Mouse (Mus musculus): ENCODE measurements around the gene Hmg20a. TPM values are rescaled to one million over a fixed set of nuclear protein-coding genes. Genes with fewer than 3 reads are reported as not detected.

Hmg20a gene
- polyA plus RNA-seq, 1 experiment from 2014 or later, result 95.7 TPM

DNA sequence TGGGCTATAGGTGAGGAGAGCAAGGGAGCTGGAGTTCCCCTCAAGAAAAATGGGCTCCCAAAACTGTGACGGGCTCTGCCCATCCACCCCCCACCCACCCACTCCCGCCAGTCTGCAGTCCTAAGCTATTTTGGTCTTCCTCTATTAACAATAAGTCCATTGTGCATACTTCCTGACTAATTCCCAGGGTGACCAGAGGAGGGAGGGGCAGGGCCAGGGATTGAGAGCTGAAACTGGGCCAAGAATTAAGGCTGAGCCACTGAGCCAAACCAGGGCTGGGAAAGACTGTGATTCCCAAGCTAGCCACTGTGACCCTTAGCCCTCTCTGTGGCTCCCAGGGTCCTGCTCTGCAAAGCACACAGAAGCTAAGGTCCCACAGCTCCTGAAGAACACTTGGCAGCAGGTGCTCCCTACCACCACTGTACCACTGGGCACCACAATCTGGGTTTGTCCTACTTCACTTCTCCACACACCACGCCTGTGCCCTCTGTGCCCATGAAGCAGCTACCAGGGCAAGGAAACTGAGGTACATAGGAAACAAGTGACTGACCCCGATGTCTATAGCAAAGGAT, 98.4 kb downstream of the Hmg20a start:
- no peak for ATAC-seq
- Histone ChIP-seq H3K27me3 (ENCODE audit: control insufficient read depth, insufficient read depth, low read depth, low read length) (no peaks in the 10 kb centered on the region), H3K4me3 (ENCODE audit: low read depth, low read length) (no peak overlapping the region), H3K4me1 (ENCODE audit: control insufficient read depth, insufficient read depth, low read length) (peaks cover 4% of the 10 kb centered on the region; the same call in 1 of the 2 replicates), H3K4me2 (ENCODE audit: low read length) (no peak overlapping the region), H3K9me3 (replicated peaks; ENCODE audit: control insufficient read depth, low read length, poor library complexity, severe bottlenecking) (no peaks in the 10 kb centered on the region), H3K27ac (ENCODE audit: low read length) (no peak overlapping the region), H3K36me3 (ENCODE audit: control insufficient read depth, insufficient read depth, low read length) (no peaks in the 10 kb centered on the region), H3K9ac (ENCODE audit: low read depth, low read length) (no peak overlapping the region)
- 55% methylated on average over 4 of the region's 4 CpGs for WGBS

DNA sequence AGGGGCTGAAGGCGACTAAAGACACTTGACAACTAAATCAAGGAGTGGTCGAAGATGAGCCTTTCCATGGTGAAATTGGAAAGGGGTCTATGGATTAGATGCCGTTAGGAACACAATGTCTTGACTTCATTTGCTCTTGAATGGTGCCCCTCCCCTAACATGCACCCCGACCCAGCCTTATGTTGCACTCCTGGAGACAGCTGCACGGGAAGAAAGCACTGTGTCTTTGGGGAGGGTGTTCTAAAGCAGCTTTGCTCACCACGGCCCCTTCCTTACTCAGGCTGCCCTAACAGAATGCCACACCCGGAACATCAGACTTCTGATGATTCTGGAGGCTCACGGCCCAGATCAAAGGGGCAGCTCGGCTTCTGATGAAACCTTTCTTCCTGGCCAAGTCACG, 103.9 kb downstream of the Hmg20a start:
- WGBS, result 42% methylated on average over 10 of the region's 10 CpGs

DNA sequence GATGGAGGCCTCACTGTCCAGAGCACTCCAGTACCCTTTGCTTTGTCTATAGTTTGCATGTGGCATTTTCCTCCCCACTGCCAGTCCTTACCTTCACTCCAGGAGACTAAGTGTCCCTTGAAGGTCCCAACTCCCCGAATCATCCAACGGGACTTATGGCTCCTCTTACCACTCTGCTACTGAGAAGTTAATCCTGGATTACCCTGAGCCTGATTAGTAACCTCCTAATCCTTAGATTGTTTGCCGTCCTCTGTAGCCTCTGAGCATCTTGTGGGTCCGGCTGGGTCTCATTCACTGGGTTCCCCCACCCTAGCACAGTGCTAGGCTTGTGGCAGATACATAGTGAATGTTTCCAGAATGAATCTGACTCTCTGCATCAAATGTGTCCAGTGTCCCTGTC, 109.5 kb downstream of the Hmg20a start:
- Histone ChIP-seq H3K9me3 (replicated peaks; ENCODE audit: control insufficient read depth, low read length, poor library complexity, severe bottlenecking) (no peaks in the 10 kb centered on the region), H3K36me3 (ENCODE audit: control insufficient read depth, insufficient read depth, low read length) (no peaks in the 10 kb centered on the region), H3K4me3 (ENCODE audit: low read depth, low read length) (no peak overlapping the region), H3K4me2 (ENCODE audit: low read length) (no peak overlapping the region), H3K4me1 (ENCODE audit: control insufficient read depth, insufficient read depth, low read length) (no peaks in the 10 kb centered on the region; the same call in 1 of the 2 replicates), H3K9ac (ENCODE audit: low read depth, low read length) (no peak overlapping the region), H3K27ac (ENCODE audit: low read length) (no peak overlapping the region), H3K27me3 (ENCODE audit: control insufficient read depth, insufficient read depth, low read depth, low read length) (no peaks in the 10 kb centered on the region)
- ATAC-seq, result no peak
- WGBS, result 16% methylated on average over 4 of the region's 4 CpGs

More for the DNA sequence above, 103.9 kb downstream of the Hmg20a start:
- H3K27me3 ChIP-seq (ENCODE audit: control insufficient read depth, insufficient read depth, low read depth, low read length), result no peaks in the 10 kb centered on the region
- no peak for ATAC-seq
- no peaks in the 10 kb centered on the region for H3K36me3 ChIP-seq (ENCODE audit: control insufficient read depth, insufficient read depth, low read length)
- H3K9me3 ChIP-seq (replicated peaks; ENCODE audit: control insufficient read depth, low read length, poor library complexity, severe bottlenecking), result no peaks in the 10 kb centered on the region
- H3K4me1 ChIP-seq (ENCODE audit: control insufficient read depth, insufficient read depth, low read length), result no peaks in the 10 kb centered on the region
- no peak overlapping the region for H3K9ac ChIP-seq (ENCODE audit: low read depth, low read length)
- no peak overlapping the region for H3K4me2 ChIP-seq (ENCODE audit: low read length)
- no peak overlapping the region for H3K4me3 ChIP-seq (ENCODE audit: low read depth, low read length)
- H3K27ac ChIP-seq (ENCODE audit: low read length), result no peak overlapping the region

DNA sequence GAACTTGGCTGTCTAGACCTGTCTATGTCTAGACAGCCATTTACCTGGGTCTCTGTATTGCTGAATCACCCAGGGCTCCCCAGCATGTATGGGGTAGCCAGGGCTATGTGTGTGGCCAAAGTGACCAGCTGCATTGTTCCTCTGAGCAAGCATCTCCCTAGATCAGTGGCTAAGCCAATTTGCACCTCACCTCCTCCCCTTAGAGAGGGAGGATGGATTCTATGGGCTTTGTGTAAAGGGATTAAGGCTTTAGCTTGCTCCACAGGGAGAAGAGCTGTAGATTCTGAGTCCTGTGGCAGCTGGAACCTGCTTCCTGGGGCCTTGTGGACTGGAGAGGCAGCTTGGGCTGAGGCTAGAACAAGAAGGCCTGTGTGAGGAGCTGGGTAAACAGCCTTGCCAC, 113.6 kb downstream of the Hmg20a start:
- Histone ChIP-seq H3K4me3 (ENCODE audit: low read depth, low read length) (no peak overlapping the region), H3K9ac (ENCODE audit: low read depth, low read length) (no peak overlapping the region), H3K4me2 (ENCODE audit: low read length) (no peak overlapping the region), H3K27ac (ENCODE audit: low read length) (no peak overlapping the region), H3K9me3 (replicated peaks; ENCODE audit: control insufficient read depth, low read length, poor library complexity, severe bottlenecking) (no peaks in the 10 kb centered on the region), H3K36me3 (ENCODE audit: control insufficient read depth, insufficient read depth, low read length) (no peaks in the 10 kb centered on the region), H3K4me1 (ENCODE audit: control insufficient read depth, insufficient read depth, low read length) (peaks cover 5% of the 10 kb centered on the region), H3K27me3 (ENCODE audit: control insufficient read depth, insufficient read depth, low read depth, low read length) (no peaks in the 10 kb centered on the region)
- no peak for ATAC-seq

DNA sequence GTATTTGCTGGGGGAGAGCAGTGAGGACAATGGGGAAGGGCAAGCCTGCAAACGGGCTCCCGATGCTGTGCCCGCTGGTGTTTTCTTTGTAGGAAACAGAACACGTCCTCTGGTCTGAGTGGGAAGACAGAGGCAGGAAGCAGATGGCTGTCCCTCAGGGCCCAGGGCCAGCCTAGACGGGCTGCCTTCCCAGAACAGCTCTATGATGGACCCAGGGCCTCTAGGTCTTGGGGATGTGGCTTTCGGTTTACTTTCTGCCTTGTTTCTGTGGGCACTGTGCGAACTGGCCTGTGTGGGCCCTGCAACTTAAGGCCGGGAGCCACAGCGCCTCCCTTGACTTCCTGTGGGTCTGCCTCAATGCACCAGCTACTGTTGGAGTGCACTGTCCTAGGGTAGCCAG, 115.5 kb downstream of the Hmg20a start:
- H3K27ac ChIP-seq (ENCODE audit: low read length), result no peak overlapping the region
- no peak for ATAC-seq

DNA sequence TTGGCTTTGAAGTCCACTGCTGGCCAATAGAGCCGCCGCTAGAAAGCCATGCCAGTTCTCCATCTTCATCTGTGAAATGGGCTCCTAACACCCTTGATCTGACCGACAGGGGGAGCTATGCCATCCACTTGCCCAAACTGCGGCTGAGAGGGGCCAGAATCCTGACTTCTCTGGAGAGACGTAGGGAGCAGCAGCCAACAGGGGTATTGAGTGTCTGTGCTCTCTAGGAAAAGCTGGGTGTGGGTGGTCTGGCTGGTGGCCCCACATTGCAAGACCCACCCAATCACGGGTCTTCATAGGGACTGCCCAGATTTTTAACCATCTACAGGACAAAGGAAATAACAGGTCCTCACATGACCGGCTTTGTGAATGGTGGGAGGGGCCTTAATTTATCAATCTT, 116.3 kb downstream of the Hmg20a start:
- no peaks in the 10 kb centered on the region for H3K36me3 ChIP-seq (ENCODE audit: control insufficient read depth, insufficient read depth, low read length)
- whole genome bisulfite sequencing, result 54% methylated on average over 7 of the region's 7 CpGs
- no peaks in the 10 kb centered on the region for H3K27me3 ChIP-seq (ENCODE audit: control insufficient read depth, insufficient read depth, low read depth, low read length)
- no peak overlapping the region for H3K4me3 ChIP-seq (ENCODE audit: low read depth, low read length)
- no peak for ATAC-seq
- H3K9ac ChIP-seq (ENCODE audit: low read depth, low read length), result no peak overlapping the region
- no peak overlapping the region for H3K27ac ChIP-seq (ENCODE audit: low read length)
- H3K4me1 ChIP-seq (ENCODE audit: control insufficient read depth, insufficient read depth, low read length), result peaks cover 5% of the 10 kb centered on the region
- no peak overlapping the region for H3K4me2 ChIP-seq (ENCODE audit: low read length)
- no peaks in the 10 kb centered on the region for H3K9me3 ChIP-seq (replicated peaks; ENCODE audit: control insufficient read depth, low read length, poor library complexity, severe bottlenecking)

More for the DNA sequence above, 115.5 kb downstream of the Hmg20a start:
- H3K36me3 ChIP-seq (ENCODE audit: control insufficient read depth, insufficient read depth, low read length), result no peaks in the 10 kb centered on the region
- WGBS, result 70% methylated on average over 9 of the region's 9 CpGs
- H3K4me2 ChIP-seq (ENCODE audit: low read length), result no peak overlapping the region
- peaks cover 5% of the 10 kb centered on the region for H3K4me1 ChIP-seq (ENCODE audit: control insufficient read depth, insufficient read depth, low read length)
- no peaks in the 10 kb centered on the region for H3K27me3 ChIP-seq (ENCODE audit: control insufficient read depth, insufficient read depth, low read depth, low read length)
- H3K9ac ChIP-seq (ENCODE audit: low read depth, low read length), result no peak overlapping the region
- no peak overlapping the region for H3K4me3 ChIP-seq (ENCODE audit: low read depth, low read length)
- no peaks in the 10 kb centered on the region for H3K9me3 ChIP-seq (replicated peaks; ENCODE audit: control insufficient read depth, low read length, poor library complexity, severe bottlenecking)

DNA sequence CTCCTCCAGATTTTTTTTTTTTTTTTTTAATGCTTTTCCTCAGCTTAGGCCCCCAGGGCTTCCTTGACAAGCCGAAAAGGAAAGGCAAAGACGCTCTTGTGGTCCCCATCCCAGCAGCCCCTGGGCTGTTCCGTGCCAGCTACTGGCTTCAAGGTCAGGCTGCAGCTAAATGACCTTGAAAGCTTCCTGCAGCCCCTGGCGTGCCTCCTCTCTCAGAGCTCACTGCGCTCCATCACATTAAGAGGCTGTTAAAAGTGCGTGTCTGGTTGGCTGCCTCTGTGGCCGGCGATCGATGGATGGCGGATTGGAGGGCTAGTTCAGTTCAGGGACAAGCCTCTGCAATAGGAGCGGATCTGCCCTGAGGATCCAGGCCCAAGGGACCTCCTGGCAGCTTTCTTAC, 117.0 kb downstream of the Hmg20a start:
- WGBS, result 14% methylated on average over 11 of the region's 11 CpGs
- H3K9ac ChIP-seq (ENCODE audit: low read depth, low read length), result peak overlapping the region; percentile 48; the same call in 1 of the 2 replicates
- H3K4me1 ChIP-seq (ENCODE audit: control insufficient read depth, insufficient read depth, low read length), result peaks cover 5% of the 10 kb centered on the region
- peak overlapping the region; percentile 43 for H3K4me2 ChIP-seq (ENCODE audit: low read length)
- 0 out of 2 replicates have a peak, but pooled peaks have one; percentile 51 for ATAC-seq
- no peaks in the 10 kb centered on the region for H3K27me3 ChIP-seq (ENCODE audit: control insufficient read depth, insufficient read depth, low read depth, low read length)
- no peak overlapping the region; the same call in 1 of the 2 replicates for H3K4me3 ChIP-seq (ENCODE audit: low read depth, low read length)
- H3K36me3 ChIP-seq (ENCODE audit: control insufficient read depth, insufficient read depth, low read length), result no peaks in the 10 kb centered on the region
- peak overlapping the region; percentile 5 for H3K27ac ChIP-seq (ENCODE audit: low read length)
- H3K9me3 ChIP-seq (replicated peaks; ENCODE audit: control insufficient read depth, low read length, poor library complexity, severe bottlenecking), result no peaks in the 10 kb centered on the region

DNA sequence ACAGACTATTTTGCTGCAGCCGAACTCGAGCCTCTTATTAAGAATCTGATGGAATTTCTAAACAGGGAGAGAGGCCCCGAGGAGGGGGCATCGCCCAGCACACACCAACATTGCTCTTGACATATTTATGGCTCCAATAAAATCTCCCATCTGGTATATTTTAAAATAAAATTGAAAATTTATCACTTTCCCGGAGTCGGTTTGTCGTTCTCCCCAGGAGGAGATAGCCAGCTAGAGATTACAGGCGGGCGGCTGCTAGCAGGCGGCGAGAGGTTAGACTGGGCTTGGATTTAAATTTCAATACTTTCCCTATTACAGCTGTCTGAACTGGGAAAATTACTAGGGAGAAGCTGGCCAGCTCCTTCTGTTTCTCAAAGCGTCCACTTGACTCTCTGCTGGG, 121.6 kb downstream of the Hmg20a start:
- Histone ChIP-seq H3K4me3 (ENCODE audit: low read depth, low read length) (no peak overlapping the region), H3K9ac (ENCODE audit: low read depth, low read length) (no peak overlapping the region), H3K4me2 (ENCODE audit: low read length) (no peak overlapping the region), H3K27ac (ENCODE audit: low read length) (no peak overlapping the region), H3K9me3 (replicated peaks; ENCODE audit: control insufficient read depth, low read length, poor library complexity, severe bottlenecking) (no peaks in the 10 kb centered on the region), H3K36me3 (ENCODE audit: control insufficient read depth, insufficient read depth, low read length) (no peaks in the 10 kb centered on the region), H3K4me1 (ENCODE audit: control insufficient read depth, insufficient read depth, low read length) (peaks cover 5% of the 10 kb centered on the region), H3K27me3 (ENCODE audit: control insufficient read depth, insufficient read depth, low read depth, low read length) (no peaks in the 10 kb centered on the region)
- no peak for ATAC-seq
- 59% methylated on average over 12 of the region's 12 CpGs for WGBS

DNA sequence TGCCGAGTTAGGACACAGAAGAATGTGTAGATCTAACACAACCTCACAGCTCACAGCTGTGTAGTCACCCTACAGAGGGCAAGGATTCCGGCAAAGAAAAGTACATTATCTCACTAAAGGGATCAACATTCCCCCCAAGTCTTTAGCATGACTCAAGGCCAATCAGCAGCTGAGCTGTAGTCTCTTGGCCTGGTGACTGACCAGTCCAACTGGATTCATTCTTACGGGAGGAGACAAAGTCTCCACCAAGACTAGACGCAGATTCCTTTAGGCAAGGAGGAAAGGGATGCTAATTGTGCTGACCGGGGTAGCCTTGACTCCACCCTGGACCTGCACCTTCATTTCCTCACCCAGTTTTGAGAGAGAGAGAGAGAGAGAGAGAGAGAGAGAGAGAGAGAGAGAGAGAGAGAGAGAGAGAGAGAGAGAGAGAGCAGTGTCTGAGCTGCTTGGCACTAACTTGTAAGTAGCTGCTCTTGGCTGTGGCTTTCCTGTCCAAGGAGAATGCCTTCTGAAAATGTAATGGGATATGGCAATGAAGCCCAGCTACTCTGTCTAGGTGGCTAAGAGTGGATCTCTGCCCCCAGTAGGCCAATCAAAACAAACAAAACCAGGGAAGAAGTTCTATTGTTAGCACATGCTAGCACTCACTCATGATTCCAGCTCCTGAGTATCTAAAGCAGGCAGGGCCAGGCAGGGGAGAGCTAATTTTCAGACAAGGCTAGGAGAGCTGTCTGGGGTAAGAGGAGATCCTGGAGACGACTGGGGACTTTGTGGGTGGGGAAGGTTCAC, 126.5 kb downstream of the Hmg20a start:
- Histone ChIP-seq H3K36me3 (ENCODE audit: control insufficient read depth, insufficient read depth, low read length) (no peaks in the 10 kb centered on the region), H3K27ac (ENCODE audit: low read length) (no peak overlapping the region), H3K4me2 (ENCODE audit: low read length) (no peak overlapping the region), H3K4me1 (ENCODE audit: control insufficient read depth, insufficient read depth, low read length) (no peaks in the 10 kb centered on the region), H3K9me3 (replicated peaks; ENCODE audit: control insufficient read depth, low read length, poor library complexity, severe bottlenecking) (no peaks in the 10 kb centered on the region), H3K27me3 (ENCODE audit: control insufficient read depth, insufficient read depth, low read depth, low read length) (no peaks in the 10 kb centered on the region), H3K9ac (ENCODE audit: low read depth, low read length) (no peak overlapping the region), H3K4me3 (ENCODE audit: low read depth, low read length) (no peak overlapping the region)
- no peak for ATAC-seq
- WGBS, result 74% methylated on average over 6 of the region's 6 CpGs

Measured in midbrain, embryonic 16.5 days (tissue).